ENCODE assay signal across 9 mouse cellular contexts in the genomic region with DNA sequence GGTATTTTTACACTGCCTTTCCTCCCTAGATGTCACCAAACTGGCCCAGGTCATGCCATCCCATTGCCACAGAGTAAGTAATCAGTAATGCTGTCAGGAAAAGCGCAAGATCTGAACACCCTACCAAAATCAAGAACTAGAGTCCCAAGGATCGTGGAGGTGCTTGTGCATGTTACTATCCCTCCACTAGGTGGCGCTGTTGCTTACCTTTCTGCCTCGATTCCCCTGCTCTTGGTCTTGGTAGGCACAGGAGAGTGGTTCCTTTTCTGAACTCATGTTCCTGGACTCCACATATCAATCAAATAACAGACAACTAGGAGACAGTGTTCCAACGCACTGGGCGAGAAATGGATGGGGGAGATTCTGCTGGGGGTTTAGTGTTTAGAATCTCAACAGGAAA. TPM values are rescaled to one million over a fixed set of nuclear protein-coding genes. Genes with fewer than 3 reads are reported as not detected.
A peak's percentile ranks its signal among the peaks of the same experiment; 100 is the strongest.
DNase-seq lines count a peak whose midpoint lies in the region; ATAC-seq and TF ChIP-seq lines count a peak whose summit lies in the region.
"Had no signal": no experiment of that assay in that cellular context is flagged by ENCODE, and none has a peak within 500 bp of the region (broad histone marks: within the 10 kb centered on the region; RNA-seq: fewer than 3 reads in every experiment).

No protein-coding gene starts in this region.

- H3K36me3 ChIP-seq in MEL (ENCODE audit: control insufficient read depth in 1 of 2, insufficient read depth in 2 of 2, low read length in 2 of 2), result no peaks in the 10 kb centered on the region
- H3K36me3 ChIP-seq in lung, embryonic 14.5 days (ENCODE audit: insufficient read depth), result no peaks in the 10 kb centered on the region
- H3K36me3 ChIP-seq: limb, embryonic 13.5 days had no signal

- H3K9me3 ChIP-seq in MEL (replicated peaks; ENCODE audit: insufficient read depth, low read length), result no peaks in the 10 kb centered on the region
- H3K9me3 ChIP-seq in lung, embryonic 14.5 days (ENCODE audit: low read depth, low read length), result no peaks in the 10 kb centered on the region
- H3K9me3 ChIP-seq: limb, embryonic 13.5 days had no signal

- no peak overlapping the region for H3K4me3 ChIP-seq in MEL (ENCODE audit: control insufficient read depth in 1 of 2, insufficient read depth in 1 of 2, low read depth in 2 of 2, low read length in 2 of 2)
- no peak overlapping the region for H3K4me3 ChIP-seq in lung, embryonic 14.5 days (ENCODE audit: low read depth, low read length)
- H3K4me3 ChIP-seq: limb, embryonic 13.5 days had no signal

- TF ChIP-seq EP300 in MEL (IDR thresholded peaks at IDR 0.05; ENCODE audit: low read depth in 1 of 2, low read length in 2 of 2), result no peak

- no peak overlapping the region for H3K4me2 ChIP-seq in lung, embryonic 14.5 days
- H3K4me2 ChIP-seq: limb, embryonic 13.5 days had no signal

- peak; percentile 83 for DNase-seq in B cell, adult 2 months
- peak; percentile 88 for DNase-seq in MEL (ENCODE audit: low read depth, low spot score)
- peak; percentile 87 for DNase-seq in cerebellum, adult 8-10 months
- DNase-seq in gastrocnemius, postnatal 10 days, result peak; percentile 75
- peak; percentile 71 to 86 for DNase-seq in kidney, postnatal 36 days
- peak; percentile 88 for DNase-seq in lung, embryonic 14.5 days
- DNase-seq in right cerebral cortex, adult 18-20 months, result peak; percentile 74
- peak; percentile 49 for DNase-seq in yolk sac, embryonic 10.5 days (ENCODE audit: low spot score)

- 21% methylated on average over 6 of the region's 6 CpGs for WGBS in lung, embryonic 14.5 days

- no peak for TF ChIP-seq POLR2A in MEL (IDR thresholded peaks at IDR 0.05; ENCODE audit: control insufficient read depth in 1 of 2, insufficient read depth in 1 of 2, low read depth in 1 of 2, low read length in 2 of 2, poor library complexity in 1 of 2)

- no peak overlapping the region for H3K27ac ChIP-seq in MEL (ENCODE audit: control insufficient read depth, low read depth, low read length)
- H3K27ac ChIP-seq in lung, embryonic 14.5 days (ENCODE audit: low read depth), result no peak overlapping the region
- H3K27ac ChIP-seq: limb, embryonic 13.5 days had no signal

- no peak overlapping the region for H3K9ac ChIP-seq in MEL (ENCODE audit: control insufficient read depth, low read depth, low read length, poor library complexity, severe bottlenecking)
- no peak overlapping the region for H3K9ac ChIP-seq in lung, embryonic 14.5 days
- H3K9ac ChIP-seq: limb, embryonic 13.5 days had no signal

- peaks cover 0 to 3% of the 10 kb centered on the region in 2 experiments; a peak in 1 of 4 replicates for H3K4me1 ChIP-seq in MEL (ENCODE audit: control insufficient read depth in 1 of 2, insufficient read depth in 2 of 2, low read length in 2 of 2)
- peaks cover 12% of the 10 kb centered on the region for H3K4me1 ChIP-seq in lung, embryonic 14.5 days (ENCODE audit: insufficient read depth)

- 0 out of 4 replicates have a peak, but pooled peaks cover 0 to 4% of the 10 kb centered on the region in 2 experiments for H3K27me3 ChIP-seq in MEL (ENCODE audit: control insufficient read depth in 1 of 2, insufficient read depth in 2 of 2, low read length in 2 of 2)
- H3K27me3 ChIP-seq in lung, embryonic 14.5 days (ENCODE audit: insufficient read depth, low read length), result no peaks in the 10 kb centered on the region
- H3K27me3 ChIP-seq: limb, embryonic 13.5 days had no signal

- TF ChIP-seq RAD21 in MEL (IDR thresholded peaks at IDR 0.05; ENCODE audit: low read depth, low read length), result peak; percentile 97

- H3K79me2 ChIP-seq in MEL (ENCODE audit: control insufficient read depth, insufficient read depth, low read length, poor library complexity), result no peaks in the 10 kb centered on the region

- TF ChIP-seq CTCF in MEL (IDR thresholded peaks at IDR 0.05 in 2 of 3, conservative IDR thresholded peaks at IDR 0.05 in 1 of 3; ENCODE audit: control insufficient read depth in 1 of 3, insufficient read depth in 1 of 3, low read depth in 2 of 3, low read length in 3 of 3, poor library complexity in 1 of 3, severe bottlenecking in 1 of 3), result peak; percentile 90 to 99 (median 96); a peak in 5 of 6 replicates
- TF ChIP-seq CTCF in lung, embryonic 14.5 days (IDR thresholded peaks at IDR 0.05; ENCODE audit: low read depth), result peak; percentile 98

- ATAC-seq in lung, embryonic 14.5 days (ENCODE audit: insufficient read depth), result no peak; the same call in 1 of the 2 replicates

TF ChIP-seq in MEL, 35 proteins besides CTCF, POLR2A, EP300 and RAD21:
- TF ChIP-seq ZC3H11A (IDR thresholded peaks at IDR 0.05; ENCODE audit: low read depth, low read length), result peak; percentile 92
- TF ChIP-seq GABPA (IDR thresholded peaks at IDR 0.05; ENCODE audit: low read depth, low read length), result no peak
- TF ChIP-seq HCFC1 (IDR thresholded peaks at IDR 0.05; ENCODE audit: low read depth, low read length), result no peak
- no peak for TF ChIP-seq USF2 (IDR thresholded peaks at IDR 0.05; ENCODE audit: borderline replicate concordance in 1 of 2, insufficient read depth in 1 of 2, low read depth in 1 of 2, low read length in 2 of 2)
- no peak for TF ChIP-seq POLR2AphosphoS2 (IDR thresholded peaks at IDR 0.05; ENCODE audit: low read length)
- TF ChIP-seq ZNF384 (IDR thresholded peaks at IDR 0.05; ENCODE audit: low read depth, low read length), result no peak
- TF ChIP-seq BHLHE40 (IDR thresholded peaks at IDR 0.05; ENCODE audit: borderline replicate concordance, low read depth, low read length), result 0 out of 2 replicates have a peak, but pooled peaks have one; percentile 18
- no peak for TF ChIP-seq ZKSCAN1 (IDR thresholded peaks at IDR 0.05; ENCODE audit: low read depth, low read length)
- TF ChIP-seq NRF1 (IDR thresholded peaks at IDR 0.05; ENCODE audit: insufficient read depth, low read depth, low read length, poor library complexity, severe bottlenecking), result no peak
- TF ChIP-seq SMC3 (IDR thresholded peaks at IDR 0.05; ENCODE audit: low read depth, low read length), result peak; percentile 97
- no peak for TF ChIP-seq MEF2A (IDR thresholded peaks at IDR 0.05; ENCODE audit: extremely low read depth, insufficient replicate concordance, low read depth, low read length, poor library complexity, severe bottlenecking)
- TF ChIP-seq NELFE (IDR thresholded peaks at IDR 0.05; ENCODE audit: low read depth, low read length), result no peak
- no peak for TF ChIP-seq JUND (IDR thresholded peaks at IDR 0.05; ENCODE audit: low read depth, low read length)
- TF ChIP-seq MAFK (IDR thresholded peaks at IDR 0.05; ENCODE audit: borderline replicate concordance, low read depth, low read length), result no peak
- no peak for TF ChIP-seq UBTF (IDR thresholded peaks at IDR 0.05; ENCODE audit: borderline replicate concordance, insufficient read depth, low read depth, low read length)
- peak; percentile 37; the same call in 1 of the 2 replicates for TF ChIP-seq SIN3A (IDR thresholded peaks at IDR 0.05; ENCODE audit: low read length)
- no peak for TF ChIP-seq GATA1 (IDR thresholded peaks at IDR 0.05; ENCODE audit: low read depth, low read length)
- peak; percentile 44; the same call in 1 of the 2 replicates for TF ChIP-seq MAX (IDR thresholded peaks at IDR 0.05; ENCODE audit: low read length)
- no peak for TF ChIP-seq ETS1 (IDR thresholded peaks at IDR 0.05; ENCODE audit: low read depth, low read length)
- no peak for TF ChIP-seq E2F4 (IDR thresholded peaks at IDR 0.05; ENCODE audit: borderline replicate concordance, low read depth, low read length)
- no peak for TF ChIP-seq CHD1 (IDR thresholded peaks at IDR 0.05; ENCODE audit: low read depth, low read length)
- no peak for TF ChIP-seq TAL1 (IDR thresholded peaks at IDR 0.05; ENCODE audit: low read length)
- TF ChIP-seq RCOR1 (IDR thresholded peaks at IDR 0.05; ENCODE audit: low read depth, low read length), result no peak
- no peak for TF ChIP-seq MAZ (IDR thresholded peaks at IDR 0.05; ENCODE audit: low read depth, low read length)
- no peak for TF ChIP-seq TBP (IDR thresholded peaks at IDR 0.05; ENCODE audit: low read depth, low read length)
- TF ChIP-seq MYC (IDR thresholded peaks at IDR 0.05; ENCODE audit: low read depth, low read length), result peak; percentile 73
- no peak for TF ChIP-seq POLR2AphosphoS5 (IDR thresholded peaks at IDR 0.05; ENCODE audit: borderline replicate concordance, low read depth, low read length)
- no peak for TF ChIP-seq MYB (IDR thresholded peaks at IDR 0.05; ENCODE audit: low read depth, low read length)
- TF ChIP-seq ZMIZ1 (IDR thresholded peaks at IDR 0.05; ENCODE audit: low read depth, low read length), result no peak
- no peak for TF ChIP-seq USF1 (IDR thresholded peaks at IDR 0.05; ENCODE audit: low read depth, low read length)
- TF ChIP-seq CHD2 (IDR thresholded peaks at IDR 0.05; ENCODE audit: low read length), result no peak
- TF ChIP-seq KAT2A (conservative IDR thresholded peaks at IDR 0.05; ENCODE audit: low read depth, low read length), result no peak
- no peak for TF ChIP-seq MXI1 (IDR thresholded peaks at IDR 0.05; ENCODE audit: low read depth, low read length)
- no peak for TF ChIP-seq TCF12 (IDR thresholded peaks at IDR 0.05; ENCODE audit: low read depth, low read length)
- no peak for TF ChIP-seq ELF1 (IDR thresholded peaks at IDR 0.05; ENCODE audit: low read depth, low read length)

RNA-seq across cellular contexts. Expression of a gene that starts 23.8 kb away (rescaled TPM):
- 13.5 and 20.3 TPM in 2 replicates for total RNA-seq in MEL (2012; rRNA removed)
- polyA plus RNA-seq in MEL (2012; ENCODE audit: insufficient read depth in 1 of 2, insufficient read length in 2 of 2, low read depth in 1 of 2, low replicate concordance in 2 of 2, missing spikeins in 1 of 2), result 10 to 100 TPM in 1 of 2 experiments, not detected in 1; 24.5 TPM
- total RNA-seq in gastrocnemius, postnatal 10 days (2021), result 10 to 100 TPM; 37.2 to 45.5 TPM
- 128 and 135 TPM in 2 replicates for polyA plus RNA-seq in lung, embryonic 14.5 days (2014; fragmentation: Nextera tagmentation; extraction: Ambion mirVana)
